Mouse (Mus musculus) intestine, postnatal 0 days (tissue): ENCODE measurements around the gene Hoxc4. TPM values are rescaled to one million over a fixed set of nuclear protein-coding genes. Genes with fewer than 3 reads are reported as not detected.

Experiments
- ATAC-seq: fragments of 200-750 bp; cut with Nextera tagmentation; 2 replicates; pipeline ENCODE4 v1.8.0; 2017; ENCODE audit warnings: mild to moderate bottlenecking, moderate TSS enrichment, moderate library complexity
- H3K27ac ChIP-seq: fragments of 300-500 bp; sonication (generic); 2 replicates; pipeline ENCODE4 v1.5.1; 2014; ENCODE audit warnings: mild to moderate bottlenecking, low read depth, low read length, moderate library complexity
- H3K27me3 ChIP-seq: fragments of 300-500 bp; sonication (generic); replicated peaks from 2 replicates; pipeline ENCODE4 v1.6.1; 2014; ENCODE audit warnings: low read length, mixed read lengths; ENCODE audit not compliant: control insufficient read depth, insufficient read depth
- H3K36me3 ChIP-seq: fragments of 300-500 bp; sonication (generic); 2 replicates; pipeline ENCODE4 v1.6.1; 2014; ENCODE audit warnings: mild to moderate bottlenecking, moderate library complexity; ENCODE audit not compliant: control insufficient read depth, insufficient read depth
- H3K4me1 ChIP-seq: fragments of 300-500 bp; sonication (generic); replicated peaks from 2 replicates; pipeline ENCODE4 v1.6.1; 2014; ENCODE audit warnings: antibody characterized with exemption, low read length, mixed read lengths; ENCODE audit not compliant: control insufficient read depth, insufficient read depth
- H3K4me2 ChIP-seq: fragments of 300-500 bp; sonication (generic); replicated peaks from 2 replicates; pipeline ENCODE4 v1.6.1; 2014; ENCODE audit warnings: low read depth, mild to moderate bottlenecking, moderate library complexity
- H3K4me3 ChIP-seq: fragments of 300-500 bp; sonication (generic); 2 replicates; pipeline ENCODE4 v1.5.1; 2014; ENCODE audit warnings: low read depth, low read length
- H3K9ac ChIP-seq: fragments of 300-500 bp; sonication (generic); 2 replicates; pipeline ENCODE4 v1.6.1; 2014; ENCODE audit warnings: mild to moderate bottlenecking, low read depth, low read length
- H3K9me3 ChIP-seq: fragments of 300-500 bp; sonication (generic); 2 replicates; pipeline ENCODE4 v1.6.1; 2016; ENCODE audit warnings: mixed run types; ENCODE audit not compliant: control insufficient read depth
- CTCF ChIP-seq: sonication (generic); IDR thresholded peaks from 2 replicates; pipeline ENCODE4 v1.5.1; 2016; ENCODE audit warnings: low read depth, mild to moderate bottlenecking, control low read depth, antibody characterized with exemption, moderate library complexity
- WGBS: fragments of 180-500 bp; shearing (Covaris S2); extraction: QIAGEN DNeasy Blood & Tissue Kit; methylation state at CpG from one replicate; pipeline ENCODE4 v1.1.7; 2014; 5-methylcytosine and 5-hydroxymethylcytosine counted together
- polyA plus RNA-seq: library from polyadenylated mRNA; unstranded; fragments of >200 nt; fragmentation: Nextera tagmentation; extraction: Ambion mirVana; gene quantifications from 2 replicates; pipeline ENCODE4 v1.2.1, GENCODE M21; 2015

Gene Hoxc4
- polyA plus RNA-seq, 1 experiment from 2014 or later: 4.8 TPM

- Histone ChIP-seq H3K4me2 (peak overlapping the region; percentile 58), H3K36me3 (no peaks in the 10 kb centered on the region), H3K9ac (peak overlapping the region; percentile 35; the same call in 1 of the 2 replicates), H3K4me1 (no peaks in the 10 kb centered on the region), H3K4me3 (peak overlapping the region; percentile 41), H3K9me3 (no peaks in the 10 kb centered on the region), H3K27me3 (peaks cover 73% of the 10 kb centered on the region), H3K27ac (no peak overlapping the region)
- ATAC-seq: no peak
- TF ChIP-seq CTCF: no peak
- 3% methylated on average over 24 of the region's 24 CpGs for WGBS
Observed at GRCm38 (mm10) chr15:103034043-103034806, 15.5 kb downstream of the Hoxc4 start.

GRCm38 (mm10) chr15:103034807-103035547 lies 16.2 kb downstream of the Hoxc4 start:
- WGBS: under 1% methylated on average over 34 of the region's 34 CpGs
- H3K4me3 ChIP-seq: peak overlapping the region; percentile 41
- peaks cover 74% of the 10 kb centered on the region for H3K27me3 ChIP-seq
- ATAC-seq: no peak
- peak overlapping the region; percentile 35 for H3K9ac ChIP-seq
- no peaks in the 10 kb centered on the region for H3K36me3 ChIP-seq
- H3K4me2 ChIP-seq: peak overlapping the region; percentile 58
- no peak overlapping the region for H3K27ac ChIP-seq
- no peaks in the 10 kb centered on the region for H3K4me1 ChIP-seq
- no peaks in the 10 kb centered on the region for H3K9me3 ChIP-seq
- peak; percentile 9; the same call in 1 of the 2 replicates for TF ChIP-seq CTCF

- Histone ChIP-seq H3K36me3 (no peaks in the 10 kb centered on the region), H3K9ac (peak overlapping the region; percentile 35; the same call in 1 of the 2 replicates), H3K9me3 (no peaks in the 10 kb centered on the region), H3K4me3 (peak overlapping the region; percentile 41), H3K4me2 (peak overlapping the region; percentile 58), H3K4me1 (no peaks in the 10 kb centered on the region), H3K27me3 (peaks cover 72% of the 10 kb centered on the region), H3K27ac (no peak overlapping the region)
- under 1% methylated on average over 14 of the region's 14 CpGs for WGBS
- TF ChIP-seq CTCF: no peak
- ATAC-seq: no peak
Observed at GRCm38 (mm10) chr15:103035548-103035881, 16.8 kb downstream of the Hoxc4 start.

- H3K9ac ChIP-seq: no peak overlapping the region
- H3K9me3 ChIP-seq: no peaks in the 10 kb centered on the region
- peaks cover 76% of the 10 kb centered on the region for H3K27me3 ChIP-seq
- no peaks in the 10 kb centered on the region for H3K36me3 ChIP-seq
- H3K27ac ChIP-seq: no peak overlapping the region
- no peak overlapping the region for H3K4me2 ChIP-seq
- ATAC-seq: no peak
- H3K4me1 ChIP-seq: no peaks in the 10 kb centered on the region
- no peak for TF ChIP-seq CTCF
- no peak overlapping the region for H3K4me3 ChIP-seq
- 41% methylated on average over 1 of the region's 1 CpGs for WGBS
Observed at GRCm38 (mm10) chr15:103037579-103037978, 18.8 kb downstream of the Hoxc4 start.

GRCm38 (mm10) chr15:103038701-103039480 lies 20.2 kb downstream of the Hoxc4 start:
- WGBS: 53% methylated on average over 10 of the region's 10 CpGs
- Histone ChIP-seq H3K4me3 (no peak overlapping the region), H3K4me1 (no peaks in the 10 kb centered on the region), H3K27ac (no peak overlapping the region), H3K9ac (no peak overlapping the region), H3K9me3 (no peaks in the 10 kb centered on the region), H3K36me3 (no peaks in the 10 kb centered on the region), H3K27me3 (peaks cover 68% of the 10 kb centered on the region), H3K4me2 (no peak overlapping the region)
- ATAC-seq: no peak
- TF ChIP-seq CTCF: no peak

- no peaks in the 10 kb centered on the region for H3K36me3 ChIP-seq
- no peak overlapping the region for H3K9ac ChIP-seq
- TF ChIP-seq CTCF: no peak
- no peak overlapping the region for H3K4me2 ChIP-seq
- no peak overlapping the region for H3K27ac ChIP-seq
- peaks cover 61% of the 10 kb centered on the region for H3K27me3 ChIP-seq
- ATAC-seq: no peak
- no peak overlapping the region for H3K4me3 ChIP-seq
- no peaks in the 10 kb centered on the region for H3K9me3 ChIP-seq
- WGBS: 36% methylated on average over 3 of the region's 3 CpGs
- no peaks in the 10 kb centered on the region for H3K4me1 ChIP-seq
Observed at GRCm38 (mm10) chr15:103039609-103040008, 20.9 kb downstream of the Hoxc4 start.
